Mouse (Mus musculus) retina, postnatal 1 day (tissue): Measurements from ENCODE around the gene Cdk14.
"Not testable (repeated sequence)": the region's sequence is repeated elsewhere in the genome, so short reads cannot be mapped to it uniquely, and the experiment has no call there.

Source experiments
- DNase-seq: peaks from one replicate; pipeline ENCODE4 v3.0.0-alpha.2; 2012

Cdk14 gene

GRCm38 (mm10) chr5:5260966-5261724 lies 159.0 kb downstream of the Cdk14 start:
- DNase-seq = no peak

GRCm38 (mm10) chr5:5260309-5260708 lies 159.8 kb downstream of the Cdk14 start:
- DNase-seq = no peak

GRCm38 (mm10) chr5:5254391-5254790 lies 165.7 kb downstream of the Cdk14 start:
- DNase-seq = no peak

GRCm38 (mm10) chr5:5253177-5253576 lies 166.9 kb downstream of the Cdk14 start:
- no peak for DNase-seq

GRCm38 (mm10) chr5:5247671-5248070 lies 172.4 kb downstream of the Cdk14 start:
- DNase-seq = no peak

- DNase-seq = no peak
These were observed 173.5 kb downstream of the Cdk14 start for GRCm38 (mm10) chr5:5246534-5247175.

GRCm38 (mm10) chr5:5245182-5245581 lies 174.9 kb downstream of the Cdk14 start:
- no peak for DNase-seq

GRCm38 (mm10) chr5:5243648-5244047 lies 176.5 kb downstream of the Cdk14 start:
- no peak for DNase-seq

GRCm38 (mm10) chr5:5242704-5243103 lies 177.4 kb downstream of the Cdk14 start:
- no peak for DNase-seq

GRCm38 (mm10) chr5:5241088-5241487 lies 179.0 kb downstream of the Cdk14 start:
- DNase-seq = no peak

GRCm38 (mm10) chr5:5240121-5240520 lies 180.0 kb downstream of the Cdk14 start:
- no peak for DNase-seq

GRCm38 (mm10) chr5:5234935-5235334 lies 185.2 kb downstream of the Cdk14 start:
- not testable (repeated sequence) for DNase-seq

GRCm38 (mm10) chr5:5226966-5227365 lies 193.1 kb downstream of the Cdk14 start:
- no peak for DNase-seq

- DNase-seq = no peak
These were observed 208.4 kb downstream of the Cdk14 start for GRCm38 (mm10) chr5:5211780-5212135.

- DNase-seq = no peak
These were observed 208.9 kb downstream of the Cdk14 start for GRCm38 (mm10) chr5:5211034-5211779.

- no peak for DNase-seq
These were observed 212.1 kb downstream of the Cdk14 start for GRCm38 (mm10) chr5:5208016-5208415.

- no peak for DNase-seq
These were observed 214.1 kb downstream of the Cdk14 start for GRCm38 (mm10) chr5:5206012-5206411.

- no peak for DNase-seq
These were observed 225.4 kb downstream of the Cdk14 start for GRCm38 (mm10) chr5:5194562-5195221.

- no peak for DNase-seq
These were observed 230.5 kb downstream of the Cdk14 start for GRCm38 (mm10) chr5:5189590-5189989.

GRCm38 (mm10) chr5:5185987-5186742 lies 233.9 kb downstream of the Cdk14 start:
- no peak for DNase-seq

GRCm38 (mm10) chr5:5185521-5185920 lies 234.6 kb downstream of the Cdk14 start:
- no peak for DNase-seq

GRCm38 (mm10) chr5:5180711-5181110 lies 239.4 kb downstream of the Cdk14 start:
- DNase-seq = no peak

- no peak for DNase-seq
These were observed 239.8 kb downstream of the Cdk14 start for GRCm38 (mm10) chr5:5180311-5180710.
